Mouse (Mus musculus) liver, embryonic 13.5 days (tissue): ENCODE data around the gene Tmem191c. TPM values are rescaled to one million over a fixed set of nuclear protein-coding genes. Genes with fewer than 3 reads are reported as not detected.

Experiments
- ATAC-seq: fragments of 200-750 bp; cut with Nextera tagmentation; 2 replicates; pipeline ENCODE4 v1.8.0; 2017; ENCODE audit warnings: low read depth, mild to moderate bottlenecking, moderate number of reproducible peaks, moderate library complexity
- DNase-seq: peaks from one replicate; pipeline ENCODE4 v3.0.0; 2022
- H3K27ac ChIP-seq: fragments of 300-500 bp; sonication (generic); 2 replicates; pipeline ENCODE4 v1.5.1; 2015; ENCODE audit warnings: moderate library complexity, mild to moderate bottlenecking, inconsistent platforms
- H3K27me3 ChIP-seq: fragments of 300-500 bp; sonication (generic); 2 replicates; pipeline ENCODE4 v1.6.1; 2015; ENCODE audit warnings: mild to moderate bottlenecking, inconsistent platforms
- H3K36me3 ChIP-seq: fragments of 300-500 bp; sonication (generic); 2 replicates; pipeline ENCODE4 v1.6.1; 2015; ENCODE audit warnings: mild to moderate bottlenecking, inconsistent platforms
- H3K4me1 ChIP-seq: fragments of 300-500 bp; sonication (generic); replicated peaks from 2 replicates; pipeline ENCODE4 v1.6.1; 2015; ENCODE audit warnings: inconsistent platforms
- H3K4me2 ChIP-seq: fragments of 300-500 bp; sonication (generic); 2 replicates; pipeline ENCODE4 v1.6.1; 2015; ENCODE audit warnings: inconsistent platforms, mild to moderate bottlenecking, moderate library complexity
- H3K4me3 ChIP-seq: fragments of 300-500 bp; sonication (generic); replicated peaks from 2 replicates; pipeline ENCODE4 v1.5.1; 2015; ENCODE audit warnings: mild to moderate bottlenecking, inconsistent platforms
- H3K9ac ChIP-seq: fragments of 300-500 bp; sonication (generic); 2 replicates; pipeline ENCODE4 v1.6.1; 2015; ENCODE audit warnings: mild to moderate bottlenecking, inconsistent platforms
- H3K9me3 ChIP-seq: fragments of 300-500 bp; sonication (generic); replicated peaks from 2 replicates; pipeline ENCODE4 v1.6.1; 2016; ENCODE audit warnings: inconsistent platforms
- WGBS: fragments of 180-500 bp; shearing (Covaris S2); methylation state at CpG from one replicate; pipeline ENCODE4 v1.1.7; 2015; ENCODE audit not compliant: insufficient replicate concordance; 5-methylcytosine and 5-hydroxymethylcytosine counted together
- polyA plus RNA-seq: library from polyadenylated mRNA; unstranded; fragments of >200 nt; fragmentation: Nextera tagmentation; extraction: Ambion mirVana; gene quantifications from 2 replicates; pipeline ENCODE4 v1.2.1, GENCODE M21; 2015

Tmem191c gene
- polyA plus RNA-seq, 1 experiment from 2014 or later = 2.8 TPM

GRCm38 (mm10) chr16:17244996-17245395 is 30.9 kb upstream of the Tmem191c start:
- Histone ChIP-seq H3K27ac (no peak overlapping the region), H3K4me2 (no peak overlapping the region), H3K9me3 (no peaks in the 10 kb centered on the region), H3K4me3 (no peak overlapping the region), H3K27me3 (no peaks in the 10 kb centered on the region), H3K9ac (no peak overlapping the region), H3K4me1 (peaks cover 86% of the 10 kb centered on the region), H3K36me3 (no peaks in the 10 kb centered on the region)
- no peak for ATAC-seq
- WGBS = 53% methylated on average over 1 of the region's 1 CpGs
- no peak for DNase-seq

DNA sequence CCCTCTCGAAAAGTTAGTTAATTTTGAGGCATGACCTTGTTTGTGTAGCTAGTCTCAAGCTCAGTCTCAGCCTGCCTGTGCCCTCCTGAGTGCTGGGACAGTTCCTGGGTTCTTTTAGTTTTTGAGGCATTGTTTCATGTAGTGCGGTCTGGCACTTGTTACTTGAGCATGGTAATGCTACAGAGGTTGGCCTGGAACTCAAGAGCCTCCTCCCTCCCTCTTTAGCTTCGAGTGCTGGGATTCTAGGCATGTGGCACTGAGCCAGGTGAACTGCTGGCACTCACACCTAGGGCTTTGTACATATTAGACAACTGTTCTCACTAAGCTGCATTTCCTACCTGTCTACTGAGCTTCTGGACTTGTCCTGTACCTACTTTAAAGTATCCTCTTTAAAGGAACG is 28.1 kb upstream of the Tmem191c start:
- no peak for DNase-seq
- 63% methylated on average over 4 of the region's 4 CpGs for WGBS
- Histone ChIP-seq H3K36me3 (no peaks in the 10 kb centered on the region), H3K4me3 (no peak overlapping the region), H3K9me3 (no peaks in the 10 kb centered on the region), H3K4me1 (peaks cover 94% of the 10 kb centered on the region), H3K27me3 (no peaks in the 10 kb centered on the region), H3K9ac (no peak overlapping the region), H3K4me2 (no peak overlapping the region), H3K27ac (0 out of 2 replicates have a peak overlapping the region, but pooled peaks have one; percentile 1)
- ATAC-seq = no peak

DNA sequence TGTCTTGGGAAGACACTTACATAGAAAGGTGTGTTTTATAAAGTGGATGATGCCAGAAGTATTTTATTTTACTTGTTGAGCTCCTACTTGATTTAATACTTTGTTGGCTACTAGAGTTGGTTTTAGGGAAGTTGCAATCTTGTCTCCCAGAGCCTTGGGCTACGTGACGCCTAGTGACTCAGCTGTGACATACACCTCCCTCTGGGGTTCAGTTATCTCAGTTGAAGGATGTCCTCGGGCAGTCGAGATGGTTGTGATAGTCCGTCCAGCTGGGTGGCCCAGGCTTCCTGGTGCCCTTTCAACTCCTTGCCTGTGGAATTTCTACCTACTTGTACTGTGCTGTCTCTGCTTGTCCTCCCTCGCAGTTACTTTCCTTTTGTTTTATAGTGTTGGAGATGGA is 26.7 kb upstream of the Tmem191c start:
- 6% methylated on average over 6 of the region's 6 CpGs for WGBS
- peak; percentile 58 for DNase-seq
- peak overlapping the region; percentile 60 for H3K27ac ChIP-seq
- H3K9me3 ChIP-seq = no peaks in the 10 kb centered on the region
- H3K36me3 ChIP-seq = no peaks in the 10 kb centered on the region
- no peak overlapping the region for H3K4me3 ChIP-seq
- peaks cover 94% of the 10 kb centered on the region for H3K4me1 ChIP-seq
- peak overlapping the region; percentile 21 for H3K4me2 ChIP-seq
- peak; percentile 63 for ATAC-seq
- H3K9ac ChIP-seq = 0 out of 2 replicates have a peak overlapping the region, but pooled peaks have one; percentile 22
- H3K27me3 ChIP-seq = no peaks in the 10 kb centered on the region

GRCm38 (mm10) chr16:17251539-17251938 is 24.3 kb upstream of the Tmem191c start:
- Histone ChIP-seq H3K4me1 (peaks cover 85% of the 10 kb centered on the region), H3K4me2 (peak overlapping the region; percentile 49), H3K4me3 (no peak overlapping the region), H3K9ac (peak overlapping the region; percentile 56), H3K27ac (peak overlapping the region; percentile 80), H3K36me3 (0 out of 2 replicates have a peak, but pooled peaks cover 5% of the 10 kb centered on the region), H3K9me3 (no peaks in the 10 kb centered on the region), H3K27me3 (no peaks in the 10 kb centered on the region)
- 63% methylated on average over 3 of the region's 3 CpGs for WGBS
- ATAC-seq (no peak), DNase-seq (no peak)

- no peaks in the 10 kb centered on the region for H3K9me3 ChIP-seq
- peak; percentile 90 for ATAC-seq
- H3K36me3 ChIP-seq = peaks cover 9% of the 10 kb centered on the region
- DNase-seq = peak; percentile 69
- H3K4me3 ChIP-seq = no peak overlapping the region
- H3K27me3 ChIP-seq = no peaks in the 10 kb centered on the region
- H3K9ac ChIP-seq = peak overlapping the region; percentile 56
- WGBS = 36% methylated on average over 3 of the region's 3 CpGs
- peak overlapping the region; percentile 80 for H3K27ac ChIP-seq
- H3K4me1 ChIP-seq = peaks cover 86% of the 10 kb centered on the region
- H3K4me2 ChIP-seq = peak overlapping the region; percentile 49
Measured at GRCm38 (mm10) chr16:17252086-17252726, 23.7 kb upstream of the Tmem191c start.

GRCm38 (mm10) chr16:17252841-17253240 is 23.0 kb upstream of the Tmem191c start:
- Histone ChIP-seq H3K27me3 (no peaks in the 10 kb centered on the region), H3K9me3 (no peaks in the 10 kb centered on the region), H3K27ac (peak overlapping the region; percentile 80), H3K4me1 (peaks cover 82% of the 10 kb centered on the region), H3K36me3 (peaks cover 15% of the 10 kb centered on the region), H3K4me3 (no peak overlapping the region), H3K9ac (peak overlapping the region; percentile 56), H3K4me2 (peak overlapping the region; percentile 49)
- no peak for DNase-seq
- 28% methylated on average over 7 of the region's 7 CpGs for WGBS
- peak; percentile 43 for ATAC-seq

DNA sequence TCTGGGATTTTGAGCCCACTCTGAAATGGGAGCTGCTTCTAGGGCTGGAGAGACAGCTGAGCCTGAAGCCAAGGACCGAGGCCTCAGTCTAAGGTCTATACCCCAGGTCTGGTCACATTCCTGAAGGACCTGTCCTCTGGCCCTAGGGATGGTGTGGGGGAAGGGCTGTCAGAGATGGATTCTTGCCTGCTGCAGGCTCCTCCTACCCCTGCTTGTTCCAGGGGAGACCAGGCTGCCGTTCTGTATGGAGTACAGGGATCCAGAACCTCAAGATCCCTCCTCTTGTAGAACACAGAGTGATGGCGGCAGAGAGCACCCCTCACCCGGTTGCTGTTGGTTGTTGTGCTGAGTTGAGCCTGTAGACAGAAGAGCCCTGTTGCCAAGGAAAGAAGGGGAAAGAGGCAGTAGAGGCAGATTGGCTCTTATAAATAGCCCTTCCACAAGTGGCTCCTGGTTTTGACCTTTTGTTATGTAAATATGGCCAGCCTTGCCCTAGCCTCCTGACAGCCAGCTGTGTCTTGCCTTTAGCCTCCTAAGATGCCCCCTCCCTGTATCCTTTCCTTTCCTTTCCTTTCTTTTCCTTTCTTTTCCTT is 21.8 kb upstream of the Tmem191c start:
- Histone ChIP-seq H3K4me2 (0 out of 2 replicates have a peak overlapping the region, but pooled peaks have one; percentile 49), H3K4me1 (peaks cover 70% of the 10 kb centered on the region), H3K9me3 (no peaks in the 10 kb centered on the region), H3K9ac (no peak overlapping the region), H3K27me3 (no peaks in the 10 kb centered on the region), H3K27ac (no peak overlapping the region; the same call in 1 of the 2 replicates), H3K4me3 (no peak overlapping the region), H3K36me3 (peaks cover 28% of the 10 kb centered on the region)
- DNase-seq (no peak), ATAC-seq (no peak)
- 57% methylated on average over 4 of the region's 4 CpGs for WGBS

DNA sequence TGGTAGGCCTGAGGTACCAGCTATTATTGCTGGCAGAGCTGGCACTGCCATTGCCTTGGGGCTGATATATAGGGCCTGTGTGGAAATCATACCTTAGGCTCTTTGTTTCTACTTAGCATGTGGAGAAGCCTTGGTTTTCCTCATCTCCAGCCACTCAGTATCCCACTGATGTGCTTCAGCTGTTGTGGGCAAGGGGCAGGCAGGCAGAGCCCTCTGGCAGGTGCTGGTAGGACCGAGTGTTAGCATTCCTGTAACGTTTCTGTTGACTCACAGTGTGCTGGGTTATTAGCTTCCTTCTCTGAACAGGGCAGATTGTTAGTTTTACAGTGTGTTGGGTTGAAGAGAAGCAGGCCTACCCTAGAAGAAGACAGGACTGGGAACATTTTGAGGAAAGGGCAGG is 20.6 kb upstream of the Tmem191c start:
- 0 out of 2 replicates have a peak overlapping the region, but pooled peaks have one; percentile 11 for H3K27ac ChIP-seq
- H3K9me3 ChIP-seq = no peaks in the 10 kb centered on the region
- no peaks in the 10 kb centered on the region for H3K27me3 ChIP-seq
- H3K4me2 ChIP-seq = no peak overlapping the region
- 74% methylated on average over 2 of the region's 2 CpGs for WGBS
- ATAC-seq = no peak
- peaks cover 39% of the 10 kb centered on the region for H3K36me3 ChIP-seq
- no peak for DNase-seq
- peaks cover 58% of the 10 kb centered on the region for H3K4me1 ChIP-seq
- no peak overlapping the region for H3K4me3 ChIP-seq
- H3K9ac ChIP-seq = no peak overlapping the region

- Histone ChIP-seq H3K4me3 (no peak overlapping the region), H3K9ac (no peak overlapping the region), H3K4me1 (peaks cover 37% of the 10 kb centered on the region), H3K4me2 (no peak overlapping the region), H3K36me3 (peaks cover 50% of the 10 kb centered on the region), H3K9me3 (no peaks in the 10 kb centered on the region), H3K27me3 (no peaks in the 10 kb centered on the region), H3K27ac (no peak overlapping the region)
- DNase-seq = no peak
- no peak for ATAC-seq
- WGBS = 75% methylated on average over 9 of the region's 9 CpGs
Measured at GRCm38 (mm10) chr16:17257359-17257821, 18.5 kb upstream of the Tmem191c start.

- WGBS = 86% methylated on average over 12 of the region's 12 CpGs
- Histone ChIP-seq H3K4me1 (peaks cover 21% of the 10 kb centered on the region), H3K27me3 (no peaks in the 10 kb centered on the region), H3K4me3 (no peak overlapping the region), H3K27ac (no peak overlapping the region), H3K9ac (no peak overlapping the region), H3K9me3 (no peaks in the 10 kb centered on the region), H3K4me2 (no peak overlapping the region), H3K36me3 (peaks cover 50% of the 10 kb centered on the region)
- no peak for ATAC-seq
- DNase-seq = no peak
Measured at GRCm38 (mm10) chr16:17258917-17259316, 17.0 kb upstream of the Tmem191c start.

- Histone ChIP-seq H3K9ac (no peak overlapping the region), H3K4me1 (peaks cover 7% of the 10 kb centered on the region), H3K36me3 (peaks cover 45% of the 10 kb centered on the region), H3K4me3 (no peak overlapping the region), H3K4me2 (no peak overlapping the region), H3K9me3 (no peaks in the 10 kb centered on the region), H3K27me3 (no peaks in the 10 kb centered on the region), H3K27ac (no peak overlapping the region)
- 72% methylated on average over 1 of the region's 1 CpGs for WGBS
- no peak for ATAC-seq
- no peak for DNase-seq
Measured at GRCm38 (mm10) chr16:17261341-17261740, 14.5 kb upstream of the Tmem191c start.
